Mouse (Mus musculus) stomach, embryonic 15.5 days (tissue): ENCODE data around the gene Coro6. TPM values are rescaled to one million over a fixed set of nuclear protein-coding genes. Genes with fewer than 3 reads are reported as not detected.
A peak's percentile ranks its signal among the peaks of the same experiment; 100 is the strongest.

Experiments
- ATAC-seq: fragments of 200-750 bp; cut with Nextera tagmentation; 2 replicates; pipeline ENCODE4 v1.8.0; 2017; ENCODE audit warnings: low read depth, moderate number of reproducible peaks, moderate TSS enrichment; ENCODE audit not compliant: insufficient read depth, low FRiP score
- H3K27ac ChIP-seq: fragments of 300-500 bp; sonication (generic); 2 replicates; pipeline ENCODE4 v1.5.1; 2015; ENCODE audit warnings: mild to moderate bottlenecking, inconsistent platforms
- H3K27me3 ChIP-seq: fragments of 300-500 bp; sonication (generic); replicated peaks from 2 replicates; pipeline ENCODE4 v1.6.1; 2015; ENCODE audit warnings: inconsistent platforms
- H3K36me3 ChIP-seq: fragments of 300-500 bp; sonication (generic); 2 replicates; pipeline ENCODE4 v1.6.1; 2015; ENCODE audit warnings: inconsistent platforms
- H3K4me1 ChIP-seq: fragments of 300-500 bp; sonication (generic); 2 replicates; pipeline ENCODE4 v1.6.1; 2015; ENCODE audit warnings: inconsistent platforms
- H3K4me2 ChIP-seq: fragments of 300-500 bp; sonication (generic); 2 replicates; pipeline ENCODE4 v1.6.1; 2015; ENCODE audit warnings: mild to moderate bottlenecking, inconsistent platforms
- H3K4me3 ChIP-seq: fragments of 300-500 bp; sonication (generic); replicated peaks from 2 replicates; pipeline ENCODE4 v1.5.1; 2015; ENCODE audit warnings: inconsistent platforms
- H3K9ac ChIP-seq: fragments of 300-500 bp; sonication (generic); 2 replicates; pipeline ENCODE4 v1.6.1; 2015; ENCODE audit warnings: inconsistent platforms
- H3K9me3 ChIP-seq: fragments of 300-500 bp; sonication (generic); 2 replicates; pipeline ENCODE4 v1.6.1; 2016; ENCODE audit warnings: inconsistent platforms
- WGBS: fragments of 180-500 bp; shearing (Covaris S2); methylation state at CpG from one replicate; pipeline ENCODE4 v1.1.7; 2015; 5-methylcytosine and 5-hydroxymethylcytosine counted together
- polyA plus RNA-seq: library from polyadenylated mRNA; unstranded; fragments of >200 nt; fragmentation: Nextera tagmentation; extraction: Ambion mirVana; gene quantifications from 2 replicates; pipeline ENCODE4 v1.2.1, GENCODE M21; 2015

The Coro6 gene
- polyA plus RNA-seq, 1 experiment from 2014 or later: 0.18 TPM

DNA sequence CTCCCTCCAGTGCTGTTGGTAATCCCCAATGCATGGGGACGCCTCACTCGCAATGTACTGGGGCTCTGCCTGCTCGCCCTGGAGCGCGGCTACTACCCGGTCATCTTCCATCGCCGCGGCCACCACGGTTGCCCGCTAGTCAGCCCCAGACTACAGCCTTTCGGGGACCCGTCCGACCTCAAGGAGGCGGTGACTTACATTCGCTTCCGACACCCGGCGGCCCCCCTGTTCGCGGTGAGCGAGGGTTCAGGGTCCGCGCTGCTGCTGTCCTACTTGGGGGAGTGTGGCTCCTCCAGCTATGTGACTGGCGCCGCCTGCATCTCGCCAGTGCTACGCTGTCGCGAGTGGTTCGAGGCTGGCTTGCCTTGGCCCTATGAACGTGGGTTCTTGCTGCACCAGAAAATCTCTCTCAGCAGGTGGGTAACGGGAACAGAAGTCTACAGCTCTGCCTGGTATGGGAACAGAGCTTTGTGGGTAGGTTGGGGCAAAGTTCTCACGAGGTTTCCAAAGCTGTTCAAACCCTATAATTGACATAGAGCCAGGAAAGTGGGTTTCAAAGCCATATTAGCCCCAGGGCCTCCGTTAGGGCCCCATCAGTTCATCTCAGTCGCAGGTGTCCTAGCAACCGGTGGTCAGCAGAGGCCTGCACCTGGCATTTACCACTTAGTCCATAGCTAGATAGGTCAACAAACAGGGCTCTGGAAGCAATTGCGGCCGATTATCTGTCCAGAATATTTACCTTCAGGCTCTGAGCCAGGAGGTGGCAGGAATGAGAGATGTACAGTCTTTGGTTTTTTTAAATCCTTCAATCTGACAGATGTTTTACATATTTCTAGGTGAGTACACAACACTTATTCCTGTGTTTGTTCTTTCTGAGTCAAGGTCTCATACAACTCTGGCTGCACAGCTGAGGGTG, 53.7 kb downstream of the Coro6 start, which contains the start of gene Trp53i13:
Gene Trp53i13 (minus strand): TSS at position 344 of the 916 bp plus-strand sequence.
- peak within 1 kb of the TSS; percentile 7; the same call in 1 of the 2 replicates for H3K9ac ChIP-seq
- H3K36me3 ChIP-seq: no peaks in the 10 kb centered on the region
- H3K4me1 ChIP-seq: peaks cover 27% of the 10 kb centered on the region
- ATAC-seq: no peak
- 8% methylated on average over 39 of the region's 39 CpGs for whole genome bisulfite sequencing
- no peaks in the 10 kb centered on the region for H3K9me3 ChIP-seq
- H3K27ac ChIP-seq: no peak within 1 kb of the TSS; the same call in 1 of the 2 replicates
- H3K4me3 ChIP-seq: peak within 1 kb of the TSS; percentile 71
- 0 out of 2 replicates have a peak, but pooled peaks cover 7% of the 10 kb centered on the region for H3K27me3 ChIP-seq
- peak within 1 kb of the TSS; percentile 92 for H3K4me2 ChIP-seq

DNA sequence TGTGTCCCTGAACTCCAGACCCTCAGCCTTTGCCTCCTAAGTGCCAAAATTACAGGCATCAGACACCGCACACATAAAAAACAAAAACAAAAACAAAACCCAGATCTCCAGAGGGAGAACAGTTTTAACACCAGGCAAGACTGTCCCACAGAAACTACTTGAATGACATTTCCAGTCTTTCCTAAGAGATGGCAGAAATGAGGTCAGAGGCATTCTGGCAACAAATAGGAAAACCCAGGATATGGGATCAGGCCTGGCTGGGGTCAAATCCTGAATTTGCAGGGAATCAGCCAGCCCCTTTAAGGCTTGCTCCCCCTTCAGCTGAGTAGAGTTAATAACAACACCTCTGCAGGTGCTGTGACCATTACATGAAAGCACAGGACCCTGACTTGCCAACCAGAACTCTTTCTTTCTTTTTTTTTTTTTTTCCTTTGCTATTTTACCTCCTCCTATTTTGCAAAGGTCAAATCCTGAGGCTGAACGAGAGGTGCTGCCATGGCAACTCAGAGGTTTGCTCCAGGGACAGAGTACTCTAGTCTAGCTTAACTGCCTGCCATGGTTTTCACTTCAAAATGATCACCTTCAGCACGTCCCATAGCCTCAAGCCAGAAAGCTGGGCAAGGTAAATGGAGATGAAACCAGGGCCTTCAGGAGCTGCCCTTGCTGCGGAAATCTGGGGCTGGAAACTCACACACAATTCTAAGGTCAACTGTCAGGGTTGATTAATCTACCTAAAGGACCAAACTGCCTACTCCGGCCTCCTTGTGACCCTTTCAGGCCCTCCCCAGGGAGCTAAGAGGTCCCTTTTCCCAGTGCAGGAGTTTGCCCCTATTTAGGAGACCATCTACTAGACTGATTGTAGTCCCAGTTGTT, 54.6 kb downstream of the Coro6 start:
- Histone ChIP-seq H3K9ac (no peak overlapping the region), H3K27me3 (0 out of 2 replicates have a peak, but pooled peaks cover 7% of the 10 kb centered on the region), H3K27ac (no peak overlapping the region), H3K36me3 (no peaks in the 10 kb centered on the region), H3K4me3 (no peak overlapping the region), H3K4me2 (peak overlapping the region; percentile 92; the same call in 1 of the 2 replicates), H3K9me3 (no peaks in the 10 kb centered on the region), H3K4me1 (peaks cover 27% of the 10 kb centered on the region)
- no peak for ATAC-seq
- 60% methylated on average over 5 of the region's 5 CpGs for WGBS

DNA sequence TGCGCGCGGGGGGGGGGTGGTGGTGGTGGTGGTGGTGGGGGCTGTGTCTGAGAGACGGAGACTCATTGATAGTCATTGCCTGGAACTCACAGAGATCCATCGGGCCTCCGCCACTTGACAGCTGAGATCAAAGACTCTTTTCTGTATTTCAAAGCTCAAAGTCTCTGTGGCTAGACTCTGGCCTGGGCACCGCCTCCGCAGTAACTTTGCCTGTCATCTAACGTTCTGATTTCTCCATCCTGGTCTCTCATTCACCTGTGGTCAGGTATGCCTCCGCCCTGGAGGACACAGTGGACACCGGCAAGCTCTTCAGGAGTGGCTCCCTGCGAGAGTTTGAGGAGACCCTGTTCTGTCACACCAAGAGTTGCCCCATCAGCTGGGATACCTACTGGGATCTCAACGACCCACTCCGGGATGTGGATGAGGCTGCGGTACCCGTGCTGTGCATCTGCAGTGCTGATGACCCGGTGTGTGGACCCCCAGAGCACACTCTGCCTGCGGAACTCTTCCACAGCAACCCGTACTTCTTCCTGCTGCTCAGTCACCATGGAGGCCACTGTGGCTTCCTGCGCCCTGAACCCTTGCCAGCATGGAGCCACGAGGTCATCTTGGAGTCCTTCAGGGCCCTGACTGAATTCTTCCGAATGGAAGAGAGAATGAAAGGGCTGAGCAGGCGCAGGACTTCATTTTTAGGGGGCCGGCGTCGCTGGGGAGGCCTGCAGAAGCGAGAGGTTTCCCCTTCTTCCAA, 56.0 kb downstream of the Coro6 start:
- H3K9ac ChIP-seq: no peak overlapping the region
- H3K27ac ChIP-seq: no peak overlapping the region
- H3K4me1 ChIP-seq: peaks cover 24% of the 10 kb centered on the region
- H3K4me2 ChIP-seq: no peak overlapping the region
- no peaks in the 10 kb centered on the region for H3K9me3 ChIP-seq
- no peak for ATAC-seq
- no peaks in the 10 kb centered on the region for H3K36me3 ChIP-seq
- 0 out of 2 replicates have a peak, but pooled peaks cover 7% of the 10 kb centered on the region for H3K27me3 ChIP-seq
- 82% methylated on average over 27 of the region's 27 CpGs for WGBS
- H3K4me3 ChIP-seq: no peak overlapping the region

DNA sequence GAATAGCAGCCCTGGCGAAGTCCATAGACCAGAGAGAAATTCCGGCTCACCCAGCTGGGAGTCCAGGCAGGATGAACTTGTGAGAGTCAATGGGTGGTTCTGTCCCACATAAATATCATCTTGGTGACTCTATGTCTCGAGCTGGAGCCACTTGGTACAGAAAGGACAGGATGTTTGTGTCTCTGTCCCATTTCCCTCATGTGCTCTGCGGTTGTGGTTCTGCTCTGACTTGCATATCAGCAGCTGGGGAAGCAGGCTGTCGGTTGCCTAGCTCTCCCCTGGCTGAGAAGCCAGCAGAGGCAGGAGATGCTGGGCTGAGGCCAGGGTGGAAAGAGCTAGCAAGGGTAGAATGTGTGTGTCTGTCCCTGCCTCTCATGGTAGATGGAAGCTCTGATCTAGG, 56.8 kb downstream of the Coro6 start, which contains the start of gene Gm10392:
Gene Gm10392 (minus strand): TSS at position 156 of the 400 bp plus-strand sequence.
- no peak within 1 kb of the TSS for H3K4me2 ChIP-seq
- 61% methylated on average over 5 of the region's 5 CpGs for WGBS
- no peaks in the 10 kb centered on the region for H3K9me3 ChIP-seq
- H3K27ac ChIP-seq: no peak within 1 kb of the TSS
- H3K4me1 ChIP-seq: peaks cover 19% of the 10 kb centered on the region
- no peak for ATAC-seq
- 0 out of 2 replicates have a peak, but pooled peaks cover 7% of the 10 kb centered on the region for H3K27me3 ChIP-seq
- H3K4me3 ChIP-seq: no peak within 1 kb of the TSS
- H3K36me3 ChIP-seq: no peaks in the 10 kb centered on the region
- no peak within 1 kb of the TSS for H3K9ac ChIP-seq

Other genes starting within 250 kb of the Coro6 start
- gene Ssh2, start 246.1 kb upstream of the Coro6 start, polyA plus RNA-seq: 6.9 and 7.3 TPM in 2 replicates
- 5.9 and 6.2 TPM in 2 replicates for gene Ankrd13b, start 27.3 kb downstream of the Coro6 start, polyA plus RNA-seq
- gene Git1, start 31.2 kb downstream of the Coro6 start, polyA plus RNA-seq: 9.7 and 10.9 TPM in 2 replicates
- gene Abhd15, start 52.7 kb downstream of the Coro6 start, polyA plus RNA-seq: 4.0 and 5.2 TPM in 2 replicates
- gene Trp53i13, start 53.6 kb downstream of the Coro6 start, polyA plus RNA-seq: 33.7 and 35.8 TPM in 2 replicates
- gene Gm10392, start 56.8 kb downstream of the Coro6 start, polyA plus RNA-seq: 0.13 and 0.15 TPM in 2 replicates
- gene Taok1, start 145.4 kb downstream of the Coro6 start, polyA plus RNA-seq: 12.4 and 13.4 TPM in 2 replicates
- 4.9 and 5.0 TPM in 2 replicates for gene Nufip2, start 223.7 kb downstream of the Coro6 start, polyA plus RNA-seq